Mouse (Mus musculus) gonadal fat pad, adult 2 months (tissue): ENCODE measurements around the gene Prkn. TPM values are rescaled to one million over a fixed set of nuclear protein-coding genes. Genes with fewer than 3 reads are reported as not detected.

ENCODE experiments used
- DNase-seq: peaks from one replicate; pipeline ENCODE4 v3.0.0-alpha.2; 2012; ENCODE audit warnings: low read depth
- polyA plus RNA-seq: library from polyadenylated mRNA; depleted of rRNA; stranded (reverse); fragments of >200 nt; gene quantifications from 2 replicates; pipeline ENCODE4 v1.2.3, GENCODE M21; 2012

The Prkn gene
- polyA plus RNA-seq, 1 experiment = 9.2 TPM

DNA sequence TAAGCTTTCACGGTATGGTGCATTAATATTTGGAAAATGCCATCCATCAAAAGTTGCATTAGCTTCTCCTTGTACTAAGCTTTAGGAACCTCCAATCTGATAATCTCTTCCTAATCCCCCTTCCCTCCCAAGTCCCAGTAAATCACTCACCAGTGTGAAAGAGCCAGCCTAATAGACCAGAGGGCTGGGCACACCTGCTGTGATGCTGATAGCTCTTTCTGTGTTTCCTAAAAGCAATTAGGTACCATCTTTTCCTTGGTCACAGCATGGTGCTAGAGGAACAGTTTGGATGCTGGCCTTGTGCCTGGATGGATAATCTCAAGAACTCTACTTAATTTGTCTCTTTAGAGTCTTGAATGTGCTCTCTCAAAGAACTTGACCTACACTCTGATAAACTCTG, 287.0 kb downstream of the Prkn start:
- no peak for DNase-seq

DNA sequence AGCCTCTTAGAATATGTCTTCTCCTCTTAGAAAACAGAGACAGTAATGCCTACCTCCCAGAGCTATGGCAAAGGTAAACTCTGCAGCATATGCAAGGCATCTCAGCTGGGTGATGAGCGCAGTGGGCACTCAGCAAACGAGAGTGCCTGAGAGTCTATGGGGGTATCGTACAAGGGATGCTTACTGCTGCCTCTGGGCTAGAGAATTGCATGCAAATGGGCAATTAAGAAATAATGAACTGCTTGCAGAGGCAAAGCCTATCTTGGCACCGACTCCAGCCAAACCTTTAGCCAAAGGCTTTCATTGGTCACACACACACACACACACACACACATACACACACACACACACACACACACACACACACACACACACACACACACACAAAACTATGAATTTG, 290.7 kb downstream of the Prkn start:
- no peak for DNase-seq

DNA sequence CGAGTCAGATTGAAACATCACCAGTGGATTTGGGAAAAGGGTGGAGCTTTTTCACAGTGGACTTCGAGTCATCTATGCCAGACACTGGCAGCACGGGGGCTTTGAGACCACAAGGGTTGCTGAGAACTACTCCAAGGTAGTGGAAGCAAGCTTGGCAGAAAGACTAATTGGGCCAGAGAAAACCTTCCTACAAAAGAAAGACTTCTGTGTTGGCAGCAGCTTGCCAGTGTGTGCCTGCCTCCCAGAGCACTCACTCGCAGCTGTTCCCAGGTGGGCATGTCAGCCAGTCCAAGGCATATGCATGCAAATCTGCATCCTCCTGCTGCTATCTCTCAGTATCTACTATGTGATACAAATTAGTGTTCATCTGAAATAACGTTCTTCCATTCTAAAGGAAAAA, 302.1 kb downstream of the Prkn start:
- no peak for DNase-seq

DNA sequence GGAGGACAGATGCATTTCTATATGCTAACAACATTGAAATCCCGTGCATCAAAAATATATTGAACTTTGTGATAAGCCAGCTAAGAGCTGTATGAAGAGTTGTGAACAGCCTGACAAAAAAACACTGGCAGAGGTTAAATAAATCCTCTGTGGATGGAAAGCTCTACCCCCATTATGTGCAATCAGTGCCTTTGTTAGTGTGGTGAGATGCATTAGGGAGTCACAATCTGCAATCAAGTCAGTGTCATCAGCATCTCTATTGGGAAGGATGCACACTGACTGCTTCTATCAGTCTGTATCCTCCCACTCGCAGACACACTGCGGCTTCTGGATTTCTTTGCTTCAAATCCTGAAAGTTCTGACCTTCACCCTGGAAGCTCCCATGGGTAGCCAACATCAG, 315.9 kb downstream of the Prkn start:
- DNase-seq = no peak

DNA sequence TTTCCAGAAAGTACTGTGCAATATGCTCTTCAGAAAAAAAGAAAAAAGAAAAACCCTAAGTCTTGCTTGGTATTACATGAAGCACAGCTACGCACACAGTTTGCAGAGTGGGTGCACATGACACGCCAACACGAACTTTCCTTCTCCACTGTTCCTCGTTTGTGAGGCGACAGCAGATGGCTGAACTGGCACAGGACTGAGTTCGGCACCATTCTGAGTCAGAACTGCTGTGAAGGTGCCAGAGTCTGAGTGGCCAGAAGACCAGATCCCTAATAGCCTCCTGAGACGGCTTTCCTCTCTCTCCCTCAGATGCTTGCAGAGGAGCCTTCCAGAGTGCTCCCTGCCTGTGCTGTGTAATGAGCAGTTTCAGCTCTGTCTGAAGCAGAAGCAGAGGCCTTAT, 317.4 kb downstream of the Prkn start:
- DNase-seq = no peak

DNA sequence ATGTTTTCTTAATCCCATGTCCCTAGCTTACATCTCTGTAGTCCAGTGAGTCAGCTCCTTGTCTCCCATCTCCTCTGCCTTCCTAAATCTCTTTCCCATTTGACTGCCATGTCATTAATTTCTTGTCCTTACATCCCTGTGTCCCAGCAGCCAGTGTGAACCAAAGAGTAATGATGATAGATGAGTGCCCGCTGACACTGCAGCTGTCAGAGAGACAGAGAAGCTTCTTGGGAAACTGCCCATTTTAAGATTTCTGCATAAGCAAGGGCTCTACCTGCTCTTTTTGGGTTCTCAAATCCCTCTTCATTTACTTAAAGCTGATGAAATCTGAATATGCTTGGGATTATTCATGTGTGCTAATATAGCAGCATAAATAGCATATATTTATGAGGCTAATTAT, 321.3 kb downstream of the Prkn start:
- no peak for DNase-seq

DNA sequence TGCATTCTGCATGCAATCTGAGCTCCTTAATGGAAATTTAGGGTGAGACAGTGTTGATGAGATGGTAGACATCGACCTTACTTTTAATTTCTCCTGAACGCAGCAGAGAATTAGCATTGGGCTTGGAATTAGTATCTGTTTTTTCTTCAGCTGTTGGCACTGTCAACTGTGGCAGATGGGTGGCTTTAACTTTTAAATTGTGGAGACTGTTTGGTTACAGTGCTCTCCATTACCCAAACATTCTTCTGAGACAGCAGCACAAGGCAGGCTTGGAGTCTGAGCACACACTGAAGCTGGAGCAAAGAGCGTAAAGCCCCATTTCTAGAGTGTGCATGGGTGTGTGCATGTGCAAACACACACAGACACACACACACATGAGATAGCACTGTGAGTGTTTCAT, 322.6 kb downstream of the Prkn start:
- DNase-seq = no peak

DNA sequence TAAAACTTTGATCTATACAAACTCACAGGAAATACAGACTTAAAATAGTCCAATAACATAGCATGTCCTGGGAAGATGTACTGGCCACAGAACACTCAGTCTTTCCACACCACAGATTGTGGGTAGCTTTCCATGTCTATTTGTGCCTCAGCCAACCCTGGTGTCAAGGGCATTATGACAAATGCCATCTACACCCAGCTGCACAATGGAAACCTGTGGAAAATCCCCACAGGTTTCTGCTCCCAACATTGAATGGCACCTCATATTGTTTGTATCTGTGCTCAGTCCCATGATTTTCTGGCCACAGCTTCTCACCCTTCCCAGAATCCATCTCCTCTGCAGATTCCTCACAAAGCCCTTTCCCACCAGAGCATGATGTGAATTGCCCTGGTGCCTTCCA, 347.2 kb downstream of the Prkn start:
- no peak for DNase-seq

DNA sequence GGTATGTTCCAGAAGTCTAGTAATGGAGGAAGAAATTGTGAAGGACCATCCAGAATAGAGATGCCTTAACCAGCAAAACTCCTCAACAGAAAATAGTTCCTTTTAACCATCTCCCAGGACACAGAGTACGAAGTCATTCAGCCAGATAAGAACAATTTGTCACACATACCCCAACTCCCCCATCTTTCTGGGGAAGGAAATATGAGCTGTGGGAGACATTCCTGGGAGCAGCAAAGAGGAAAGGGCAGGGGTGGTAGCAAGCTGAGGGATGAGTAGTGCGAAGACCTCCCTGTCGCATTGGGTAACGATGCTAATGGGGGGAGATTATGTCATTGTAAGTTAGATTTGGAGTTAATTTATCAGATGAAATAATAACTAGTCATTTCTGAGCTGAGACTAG, 348.3 kb downstream of the Prkn start:
- no peak for DNase-seq

DNA sequence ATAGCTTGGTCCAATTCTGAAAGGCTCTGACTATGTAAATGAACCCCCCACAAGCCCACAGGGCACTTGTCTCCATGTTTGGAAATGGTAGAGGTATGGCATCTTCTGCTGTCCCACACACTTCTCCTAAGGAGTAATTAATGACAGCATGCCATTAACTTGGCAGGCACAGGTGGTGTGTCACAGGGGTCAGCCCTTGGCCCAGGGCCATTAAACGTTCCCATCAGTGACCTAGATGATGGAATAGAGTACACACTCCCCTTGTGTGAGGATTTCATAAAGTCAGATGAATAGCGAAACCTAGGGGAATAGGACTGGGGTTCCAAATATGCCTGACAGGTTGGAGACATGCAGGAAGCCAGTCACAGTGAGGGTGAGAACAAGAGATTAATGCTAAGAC, 350.1 kb downstream of the Prkn start:
- no peak for DNase-seq

DNA sequence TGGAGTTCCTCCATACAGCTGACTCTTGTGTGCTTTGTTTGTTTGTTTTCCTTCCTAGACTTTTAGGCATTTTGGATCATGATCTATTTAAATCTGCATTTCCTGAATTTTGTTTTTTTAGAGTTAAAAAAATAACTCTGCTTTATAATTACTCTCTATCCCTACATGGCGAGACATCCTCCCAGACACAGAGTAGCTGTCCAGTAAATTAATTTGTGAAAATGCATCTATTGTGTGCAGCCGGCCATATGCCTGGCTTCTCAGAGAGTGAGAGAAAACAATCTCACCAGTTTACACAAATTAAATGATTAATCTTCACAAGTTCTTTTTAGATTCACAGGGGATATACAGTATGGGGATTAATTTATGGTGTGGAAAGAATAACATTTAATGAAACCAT, 357.9 kb downstream of the Prkn start:
- DNase-seq = no peak

DNA sequence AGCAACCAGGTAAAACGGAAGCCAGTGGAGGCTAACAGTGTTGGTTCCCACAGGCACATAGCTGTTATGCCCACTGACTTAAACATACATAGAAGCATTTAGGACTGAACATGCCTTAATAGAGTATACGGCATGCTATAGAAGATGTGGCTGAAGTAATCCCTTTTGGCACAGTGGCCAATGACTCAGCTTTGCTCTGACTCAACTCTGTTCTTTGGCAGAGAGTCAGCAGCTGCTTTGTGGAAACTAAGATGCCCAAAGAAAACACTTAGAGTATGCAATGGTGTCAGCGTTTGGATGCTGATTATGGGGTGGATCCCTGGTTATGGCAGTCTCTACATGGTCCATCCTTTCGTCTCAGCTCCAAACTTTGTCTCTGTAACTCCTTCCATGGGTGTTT, 368.9 kb downstream of the Prkn start:
- DNase-seq = peak; percentile 45

DNA sequence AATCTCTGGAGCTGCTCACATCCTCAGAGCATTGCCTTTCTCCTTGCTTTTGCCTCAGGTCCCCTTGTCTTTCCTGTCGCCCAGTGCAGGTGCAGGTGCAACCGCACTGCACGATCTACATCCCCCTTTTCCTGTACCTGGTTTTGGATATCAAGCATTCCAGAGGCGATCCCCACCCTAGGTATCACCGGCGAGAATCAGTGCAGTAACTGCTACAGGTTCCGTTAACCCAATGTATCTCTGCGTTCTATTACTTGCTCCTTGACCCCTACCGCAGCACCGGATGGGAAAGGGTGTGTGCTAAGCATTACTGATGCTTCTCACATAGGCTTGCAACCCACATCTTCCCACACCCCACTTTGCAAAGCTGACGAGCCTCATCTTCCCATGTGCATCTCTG, 370.8 kb downstream of the Prkn start:
- DNase-seq = no peak

DNA sequence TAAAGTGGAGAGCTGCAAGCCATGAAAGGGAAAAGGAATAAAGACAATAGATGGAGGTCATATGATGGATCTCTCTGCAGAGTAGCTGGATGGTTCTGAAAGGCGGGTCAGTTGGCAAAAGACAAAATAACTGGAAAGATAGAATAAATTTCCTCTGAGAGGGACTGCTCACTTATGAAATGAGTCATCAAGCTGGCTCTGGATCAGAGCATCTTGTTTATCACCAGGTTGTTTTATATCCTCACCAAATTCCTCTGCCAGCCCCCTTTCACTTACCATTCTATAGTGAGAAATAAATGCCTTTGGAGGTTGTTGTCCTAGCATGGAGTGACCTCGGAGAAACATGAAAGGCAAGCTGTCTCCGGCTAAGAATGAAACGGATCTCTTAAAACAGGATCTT, 371.4 kb downstream of the Prkn start:
- no peak for DNase-seq

DNA sequence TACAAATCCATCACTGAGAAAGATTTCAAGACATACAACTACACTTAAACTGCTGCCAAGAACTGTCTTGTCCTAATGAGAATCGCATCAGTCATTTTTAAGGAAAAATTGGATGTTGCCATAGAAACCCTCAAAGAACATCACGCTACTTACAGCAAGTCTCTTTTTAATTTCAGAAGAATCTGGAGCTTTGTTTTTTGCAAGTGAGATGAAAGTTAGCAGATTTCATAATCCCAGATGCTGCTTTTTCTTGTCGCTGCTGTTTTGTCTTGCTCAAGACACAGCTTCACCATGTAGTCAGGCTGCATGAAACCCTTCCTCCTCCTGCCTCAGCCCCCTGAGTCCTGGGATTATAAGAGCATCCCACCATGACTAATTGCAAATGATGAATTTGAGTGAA, 373.5 kb downstream of the Prkn start:
- DNase-seq = no peak

DNA sequence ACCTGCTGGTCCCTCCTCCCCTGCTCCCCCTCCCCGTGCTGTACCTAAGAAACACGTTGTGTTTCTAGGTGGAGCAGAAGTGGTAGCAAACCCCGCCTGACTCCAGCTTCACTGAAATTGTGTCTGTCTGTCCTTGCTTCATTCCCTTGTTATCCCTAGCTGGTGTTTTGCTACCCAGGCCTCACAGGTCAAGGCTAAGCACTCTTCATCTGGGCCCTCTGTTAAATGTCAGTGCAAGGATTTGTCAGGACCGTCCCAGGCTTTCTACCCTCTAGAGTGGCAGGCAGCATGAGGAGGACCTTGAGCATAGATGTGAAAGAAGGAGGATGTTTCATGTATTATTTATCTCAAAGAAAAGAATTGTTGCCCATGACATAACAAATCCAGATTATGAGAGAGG, 388.8 kb downstream of the Prkn start:
- DNase-seq = no peak

DNA sequence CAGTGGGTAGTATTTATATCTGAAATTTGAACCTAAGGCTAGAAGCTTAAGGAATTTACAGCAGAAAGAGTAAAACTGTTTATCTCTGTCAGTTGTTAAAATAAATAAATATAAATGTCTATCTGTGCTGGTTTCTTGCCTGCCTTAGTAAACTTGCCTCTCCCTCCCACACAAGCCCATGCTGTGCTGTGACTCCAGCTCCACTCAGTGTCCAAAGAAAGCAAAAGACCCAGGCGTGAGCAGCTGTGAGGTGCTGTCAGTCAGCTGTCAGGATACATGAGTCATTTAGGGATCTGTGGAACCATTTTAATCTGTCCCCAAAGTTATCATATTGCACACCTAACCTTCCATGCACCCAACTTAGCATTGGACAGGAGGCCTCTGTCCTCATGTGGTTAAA, 389.2 kb downstream of the Prkn start:
- DNase-seq = no peak

DNA sequence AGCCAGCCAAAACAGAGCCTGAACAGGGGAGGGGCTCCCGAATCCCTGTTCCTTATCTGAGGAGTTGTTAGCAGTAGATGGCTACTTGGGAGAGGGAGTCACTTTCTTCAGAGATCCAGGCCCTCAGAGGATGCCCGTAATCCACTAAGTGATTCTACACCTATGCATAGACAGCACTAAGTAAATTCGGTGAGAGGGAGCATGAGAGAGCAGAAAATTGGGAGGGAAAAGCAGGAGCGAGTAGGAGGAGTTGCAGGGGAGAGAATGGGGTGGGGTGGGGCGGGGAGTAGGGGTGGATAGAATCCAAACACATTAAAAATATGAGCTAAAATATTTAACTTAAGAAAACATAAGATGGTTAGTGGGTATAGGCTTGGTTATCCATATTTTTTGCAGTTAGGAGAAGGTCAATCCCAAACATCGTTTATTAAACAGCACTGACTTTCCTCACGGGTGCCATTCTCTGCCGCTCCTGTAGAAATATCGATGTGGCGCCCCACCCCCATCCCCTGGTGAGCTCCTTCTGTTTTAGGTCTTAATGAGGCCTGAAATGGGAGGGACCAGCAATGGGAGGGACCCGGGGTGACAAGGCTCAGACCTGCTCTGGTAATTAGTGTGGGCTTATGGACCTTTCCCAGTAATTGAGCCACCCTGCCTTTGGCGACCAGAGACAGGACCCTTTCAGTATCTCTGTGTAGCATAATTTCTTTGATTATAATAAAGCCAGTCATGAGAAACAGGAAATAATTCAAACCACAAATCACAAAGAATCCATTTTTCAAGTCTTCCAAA, 390.6 kb downstream of the Prkn start:
- DNase-seq = no peak

DNA sequence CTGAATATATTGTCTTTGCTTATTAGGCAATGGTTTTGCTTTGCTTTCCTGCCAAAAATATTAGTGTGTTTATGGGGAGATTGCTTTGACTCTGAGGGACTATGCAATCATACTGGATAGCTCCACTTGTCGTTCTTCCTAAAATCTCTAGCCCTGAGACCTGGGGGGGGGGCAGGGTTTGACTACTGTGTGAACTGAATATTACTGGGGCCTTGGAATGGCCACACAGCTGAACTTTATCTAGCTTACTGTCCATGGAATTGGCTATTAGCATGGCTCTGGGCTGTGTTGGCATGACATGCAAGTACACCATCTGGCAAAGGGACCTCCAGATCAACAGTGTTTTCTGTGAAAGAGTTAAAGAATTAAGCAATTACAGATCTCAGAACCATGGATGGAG, 395.1 kb downstream of the Prkn start:
- DNase-seq = no peak

DNA sequence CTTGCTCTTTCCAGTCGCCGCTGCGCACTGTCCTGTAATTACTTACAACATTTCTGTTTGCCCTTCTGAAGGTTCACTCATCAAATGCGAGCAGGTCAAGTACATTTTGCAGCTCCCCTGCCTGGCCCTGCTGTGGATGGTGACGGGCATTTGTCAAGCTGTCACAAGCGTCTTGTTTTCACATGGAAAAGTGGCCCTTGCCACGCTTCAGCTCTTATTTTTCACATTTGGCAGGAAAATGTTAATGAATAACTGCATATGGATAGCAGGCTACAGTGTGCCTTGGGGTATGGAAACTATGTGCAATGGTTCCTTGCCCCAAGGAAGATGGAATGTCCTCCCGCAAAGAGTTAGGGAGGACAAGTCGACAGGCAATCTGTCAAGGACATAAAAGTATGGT, 404.9 kb downstream of the Prkn start:
- DNase-seq = no peak

DNA sequence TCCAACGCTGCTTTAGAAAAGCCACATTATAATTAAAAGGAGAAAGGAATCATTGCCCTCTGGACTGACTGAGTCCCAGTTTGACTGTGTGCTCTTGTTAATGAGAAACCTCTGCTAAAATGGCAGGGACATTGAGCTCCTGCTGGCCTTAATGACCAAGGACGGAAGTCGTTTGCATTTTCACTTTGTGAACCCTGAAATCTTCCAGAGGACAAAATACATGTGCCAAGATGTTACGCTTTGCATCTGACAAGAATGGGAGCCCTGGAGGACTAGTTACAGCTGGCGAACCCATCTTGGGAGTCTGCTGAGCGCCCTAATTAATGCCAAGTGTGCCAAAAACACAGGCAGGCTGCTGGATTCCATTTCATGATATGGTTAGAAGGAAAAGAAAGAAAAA, 409.0 kb downstream of the Prkn start:
- DNase-seq = no peak

DNA sequence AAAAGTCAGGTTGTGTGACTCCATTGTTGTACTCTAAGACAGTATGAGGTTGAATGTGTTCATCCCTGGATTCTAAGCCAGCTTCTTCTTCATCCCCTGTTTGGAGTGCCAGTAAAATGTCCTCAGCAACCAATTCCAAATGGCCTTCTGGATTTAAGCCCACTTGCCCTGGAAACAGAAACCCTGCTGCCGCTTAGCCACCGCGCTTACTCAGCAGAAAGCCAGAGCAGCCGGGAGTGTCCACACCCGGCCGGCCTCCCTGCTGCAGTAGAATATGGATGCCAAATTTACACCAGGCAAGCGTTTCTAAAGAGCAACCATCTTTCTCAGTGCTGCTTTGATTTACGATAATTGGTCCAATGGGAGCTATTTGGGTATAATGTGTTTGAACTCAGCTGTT, 420.5 kb downstream of the Prkn start:
- DNase-seq = no peak

DNA sequence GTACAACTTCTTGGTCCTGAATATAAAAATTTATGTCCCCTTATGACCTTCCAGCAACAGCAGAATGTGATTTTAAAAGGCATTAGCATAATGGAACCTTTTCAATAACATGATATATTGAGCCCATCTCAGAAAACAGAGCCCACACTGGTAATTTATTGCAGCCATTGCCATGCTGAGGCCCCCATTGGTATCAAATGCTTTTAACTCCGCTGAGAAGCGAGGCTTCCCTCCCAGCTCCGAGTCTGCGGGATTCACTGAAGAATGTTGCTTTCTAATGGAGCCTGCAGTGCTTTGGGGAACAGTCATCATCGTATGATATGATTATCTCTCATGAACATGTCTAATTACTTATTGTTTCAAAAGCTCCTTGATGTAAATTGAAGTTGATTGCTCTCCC, 421.5 kb downstream of the Prkn start:
- DNase-seq = no peak

DNA sequence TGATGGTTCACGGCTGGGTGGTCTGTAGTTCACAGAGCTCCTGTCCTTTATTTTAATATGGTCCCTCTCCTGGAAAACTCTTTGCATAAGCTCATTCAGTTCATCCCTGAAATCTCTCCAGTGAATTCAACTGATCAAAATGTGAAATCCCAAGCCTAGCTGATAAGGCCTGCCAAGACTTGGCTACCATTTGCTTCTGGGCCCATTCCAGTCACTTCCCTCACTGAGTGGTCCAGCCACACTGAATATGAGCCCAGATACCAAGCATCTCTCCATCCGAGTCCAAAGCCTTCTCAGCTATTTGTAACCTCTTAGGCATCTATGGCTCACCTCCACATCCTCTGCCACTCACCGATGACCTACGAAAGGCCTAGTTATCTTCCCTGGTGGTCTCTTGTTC, 427.8 kb downstream of the Prkn start:
- no peak for DNase-seq
